16 mouse cellular contexts compared by ENCODE assay signal in genomic region chr1:40580269-40580668, GRCm38 (mm10). TPM values are rescaled to one million over a fixed set of nuclear protein-coding genes. Genes with fewer than 3 reads are reported as not detected.
A peak's percentile ranks its signal among the peaks of the same experiment; 100 is the strongest.
DNase-seq lines count a peak whose midpoint lies in the region; ATAC-seq and TF ChIP-seq lines count a peak whose summit lies in the region.
"Had no signal": no experiment of that assay in that cellular context is flagged by ENCODE, and none has a peak within 500 bp of the region (broad histone marks: within the 10 kb centered on the region; RNA-seq: fewer than 3 reads in every experiment).

No protein-coding gene starts in this region.

- no peaks in the 10 kb centered on the region for H3K4me1 ChIP-seq in heart, embryonic 10.5 days
- no peaks in the 10 kb centered on the region for H3K4me1 ChIP-seq in hindbrain, postnatal 0 days (ENCODE audit: insufficient read depth, low read length)
- no peaks in the 10 kb centered on the region for H3K4me1 ChIP-seq in hindbrain, embryonic 10.5 days (replicated peaks)
- H3K4me1 ChIP-seq in midbrain, embryonic 13.5 days (replicated peaks) = no peaks in the 10 kb centered on the region
- no peaks in the 10 kb centered on the region for H3K4me1 ChIP-seq in midbrain, postnatal 0 days (ENCODE audit: insufficient read depth, low read length)
- H3K4me1 ChIP-seq in neural tube, embryonic 15.5 days = peaks cover 3% of the 10 kb centered on the region
- H3K4me1 ChIP-seq: heart, embryonic 13.5 days; neural tube, embryonic 12.5 days had no signal

- H3K4me2 ChIP-seq in hindbrain, postnatal 0 days (ENCODE audit: low read depth, low read length) = peak overlapping the region; percentile 38
- H3K4me2 ChIP-seq in midbrain, embryonic 13.5 days (replicated peaks) = peak overlapping the region; percentile 32; the same call in 1 of the 2 replicates
- H3K4me2 ChIP-seq in midbrain, postnatal 0 days (ENCODE audit: low read depth, low read length, poor library complexity, severe bottlenecking) = no peak overlapping the region; the same call in 1 of the 2 replicates
- peak overlapping the region; percentile 46 for H3K4me2 ChIP-seq in neural tube, embryonic 15.5 days
- H3K4me2 ChIP-seq: neural tube, embryonic 12.5 days had no signal

- no peak for ATAC-seq in hindbrain, postnatal 0 days
- no peak for ATAC-seq in midbrain, embryonic 13.5 days
- ATAC-seq in midbrain, postnatal 0 days (ENCODE audit: low FRiP score) = no peak
- ATAC-seq in neural tube, embryonic 15.5 days (ENCODE audit: low FRiP score) = no peak
- ATAC-seq: inflammation-experienced regulatory T-cells, adult 6 months; liver, postnatal 0 days had no signal

- no peaks in the 10 kb centered on the region for H3K36me3 ChIP-seq in heart, embryonic 10.5 days
- no peaks in the 10 kb centered on the region for H3K36me3 ChIP-seq in hindbrain, postnatal 0 days (ENCODE audit: insufficient read depth, low read length)
- no peaks in the 10 kb centered on the region for H3K36me3 ChIP-seq in hindbrain, embryonic 10.5 days
- no peaks in the 10 kb centered on the region for H3K36me3 ChIP-seq in midbrain, embryonic 13.5 days
- H3K36me3 ChIP-seq in midbrain, postnatal 0 days (ENCODE audit: insufficient read depth, low read length) = no peaks in the 10 kb centered on the region
- no peaks in the 10 kb centered on the region for H3K36me3 ChIP-seq in neural tube, embryonic 15.5 days
- H3K36me3 ChIP-seq: heart, embryonic 13.5 days; neural tube, embryonic 12.5 days had no signal

- WGBS in heart, embryonic 10.5 days = 70% methylated on average over 14 of the region's 14 CpGs
- WGBS in hindbrain, postnatal 0 days = 68% methylated on average over 14 of the region's 14 CpGs
- 74% methylated on average over 14 of the region's 14 CpGs for WGBS in hindbrain, embryonic 10.5 days
- WGBS in midbrain, embryonic 13.5 days = 71% methylated on average over 14 of the region's 14 CpGs
- WGBS in midbrain, postnatal 0 days = 68% methylated on average over 14 of the region's 14 CpGs
- WGBS in neural tube, embryonic 15.5 days = 67% methylated on average over 14 of the region's 14 CpGs

- TF ChIP-seq CTCF in hindbrain, postnatal 0 days (IDR thresholded peaks at IDR 0.05; ENCODE audit: low read depth) = no peak
- TF ChIP-seq CTCF in midbrain, postnatal 0 days (IDR thresholded peaks at IDR 0.05) = no peak

- no peak overlapping the region for H3K4me3 ChIP-seq in heart, embryonic 10.5 days
- no peak overlapping the region for H3K4me3 ChIP-seq in hindbrain, postnatal 0 days (ENCODE audit: low read length)
- H3K4me3 ChIP-seq in hindbrain, embryonic 10.5 days = no peak overlapping the region
- H3K4me3 ChIP-seq in midbrain, embryonic 13.5 days (replicated peaks) = no peak overlapping the region
- H3K4me3 ChIP-seq in midbrain, postnatal 0 days (ENCODE audit: low read depth, low read length) = no peak overlapping the region
- no peak overlapping the region for H3K4me3 ChIP-seq in neural tube, embryonic 15.5 days (replicated peaks)
- H3K4me3 ChIP-seq: heart, embryonic 13.5 days; neural tube, embryonic 12.5 days had no signal

- H3K9ac ChIP-seq in hindbrain, postnatal 0 days (replicated peaks; ENCODE audit: low read length) = no peak overlapping the region
- no peak overlapping the region for H3K9ac ChIP-seq in midbrain, embryonic 13.5 days (replicated peaks)
- H3K9ac ChIP-seq in midbrain, postnatal 0 days (replicated peaks; ENCODE audit: low read length, poor library complexity, severe bottlenecking) = no peak overlapping the region
- no peak overlapping the region for H3K9ac ChIP-seq in neural tube, embryonic 15.5 days (replicated peaks)
- H3K9ac ChIP-seq: heart, embryonic 13.5 days; liver, postnatal 0 days; neural tube, embryonic 12.5 days had no signal

- peak; percentile 73 for DNase-seq in heart, adult 11 months
- DNase-seq in heart, embryonic 10.5 days (ENCODE audit: low spot score) = no peak
- no peak for DNase-seq in hindbrain, postnatal 0 days (ENCODE audit: low spot score)
- no peak for DNase-seq in hindbrain, embryonic 10.5 days (ENCODE audit: low spot score)
- DNase-seq in midbrain, postnatal 0 days (ENCODE audit: low spot score) = no peak
- DNase-seq in cerebellum, postnatal 25 days = no peak
- DNase-seq: gastrocnemius, postnatal 14 days; thymus, adult 18-20 months had no signal

- no peak overlapping the region for H3K27ac ChIP-seq in heart, embryonic 10.5 days
- no peak overlapping the region for H3K27ac ChIP-seq in hindbrain, postnatal 0 days
- no peak overlapping the region for H3K27ac ChIP-seq in hindbrain, embryonic 10.5 days
- no peak overlapping the region for H3K27ac ChIP-seq in midbrain, embryonic 13.5 days
- H3K27ac ChIP-seq in midbrain, postnatal 0 days (ENCODE audit: low read depth, low read length) = no peak overlapping the region
- no peak overlapping the region for H3K27ac ChIP-seq in neural tube, embryonic 15.5 days (replicated peaks)
- H3K27ac ChIP-seq: heart, embryonic 13.5 days; macrophage; neural tube, embryonic 12.5 days had no signal

- H3K9me3 ChIP-seq in heart, embryonic 10.5 days = no peaks in the 10 kb centered on the region
- H3K9me3 ChIP-seq in hindbrain, postnatal 0 days (ENCODE audit: low read length) = no peaks in the 10 kb centered on the region
- H3K9me3 ChIP-seq in hindbrain, embryonic 10.5 days = no peaks in the 10 kb centered on the region
- H3K9me3 ChIP-seq in midbrain, embryonic 13.5 days = no peaks in the 10 kb centered on the region
- H3K9me3 ChIP-seq in midbrain, postnatal 0 days (ENCODE audit: low read length) = no peaks in the 10 kb centered on the region
- no peaks in the 10 kb centered on the region for H3K9me3 ChIP-seq in neural tube, embryonic 15.5 days (replicated peaks)
- H3K9me3 ChIP-seq: heart, embryonic 13.5 days; neural tube, embryonic 12.5 days had no signal

- H3K27me3 ChIP-seq in heart, embryonic 10.5 days (ENCODE audit: insufficient read depth, poor library complexity, severe bottlenecking) = no peaks in the 10 kb centered on the region
- H3K27me3 ChIP-seq in hindbrain, postnatal 0 days (ENCODE audit: insufficient read depth, low read length) = no peaks in the 10 kb centered on the region
- H3K27me3 ChIP-seq in hindbrain, embryonic 10.5 days (ENCODE audit: insufficient read depth, poor library complexity, severe bottlenecking) = no peaks in the 10 kb centered on the region
- no peaks in the 10 kb centered on the region for H3K27me3 ChIP-seq in midbrain, embryonic 13.5 days
- H3K27me3 ChIP-seq in midbrain, postnatal 0 days (ENCODE audit: insufficient read depth, low read length) = no peaks in the 10 kb centered on the region
- H3K27me3 ChIP-seq in neural tube, embryonic 15.5 days (replicated peaks) = no peaks in the 10 kb centered on the region
- H3K27me3 ChIP-seq: neural tube, embryonic 12.5 days had no signal

RNA-seq across cellular contexts. Expression of gene Slc9a4, which starts 0.4 kb away (rescaled TPM):
- polyA plus RNA-seq in heart, embryonic 10.5 days (2016; fragmentation: Nextera tagmentation; extraction: Ambion mirVana) = not detected in 2 replicates
- 0.58 and 0.65 TPM in 2 replicates for total RNA-seq in hindbrain, postnatal 0 days (2014; rRNA removed)
- polyA plus RNA-seq in hindbrain, postnatal 0 days (2015; fragmentation: Nextera tagmentation; extraction: Ambion mirVana) = 0.10 TPM in 1 of 2 replicates, not detected in the other
- not detected in 2 replicates for polyA plus RNA-seq in hindbrain, embryonic 10.5 days (2016; fragmentation: Nextera tagmentation; extraction: Ambion mirVana)
- polyA plus RNA-seq in midbrain, embryonic 13.5 days (2015; fragmentation: Nextera tagmentation; extraction: Ambion mirVana) = not detected in 2 replicates
- total RNA-seq in midbrain, postnatal 0 days (2014; rRNA removed) = 0.05 and 0.24 TPM in 2 replicates
- polyA plus RNA-seq in midbrain, postnatal 0 days (2015; fragmentation: Nextera tagmentation; extraction: Ambion mirVana) = 0.12 TPM in 1 of 2 replicates, not detected in the other
- polyA plus RNA-seq in neural tube, embryonic 15.5 days (2015; fragmentation: Nextera tagmentation; extraction: Ambion mirVana) = 0.09 and 0.10 TPM in 2 replicates
- total RNA-seq: MEL had no signal
- polyA plus RNA-seq: heart, embryonic 13.5 days; inflammation-experienced regulatory T-cells, adult 6 months; liver, postnatal 0 days; neural tube, embryonic 12.5 days had no signal
